Mouse (Mus musculus) cerebellum, postnatal 36 days (tissue): ENCODE measurements at regions not wholly inside any gene's neighbourhood (a gene's known extent, or its start where the extent isn't known, plus 50 kb on each side); places are given as distances from the start of the nearest gene placed in this dataset.

Experiments
- DNase-seq, 2 experiments: peaks; one replicate each; pipeline ENCODE4 v3.0.0; 2021 to 2022; ENCODE audit warnings: mixed read lengths in 2 of 2

DNA sequence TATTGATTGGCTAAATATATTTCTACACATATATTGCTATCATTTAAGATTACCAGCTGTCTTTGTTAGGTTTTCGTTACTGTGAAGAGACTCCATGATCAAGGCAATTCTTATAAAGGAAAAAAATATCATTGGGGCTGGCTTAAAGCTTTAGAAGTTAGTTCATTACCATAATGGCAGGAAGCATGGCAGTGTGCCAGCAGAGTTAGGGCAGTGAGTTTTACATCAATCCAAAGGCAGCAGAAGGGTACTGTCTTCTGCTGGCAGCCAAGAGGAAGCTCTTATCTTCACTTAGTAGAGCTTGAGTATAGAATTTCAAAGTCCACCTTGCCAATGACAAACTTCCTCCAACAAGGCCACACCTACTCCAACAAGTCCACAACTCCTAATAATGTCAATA lies 1744.6 kb upstream of the Adgrl3 start:
- no peak for DNase-seq

DNA sequence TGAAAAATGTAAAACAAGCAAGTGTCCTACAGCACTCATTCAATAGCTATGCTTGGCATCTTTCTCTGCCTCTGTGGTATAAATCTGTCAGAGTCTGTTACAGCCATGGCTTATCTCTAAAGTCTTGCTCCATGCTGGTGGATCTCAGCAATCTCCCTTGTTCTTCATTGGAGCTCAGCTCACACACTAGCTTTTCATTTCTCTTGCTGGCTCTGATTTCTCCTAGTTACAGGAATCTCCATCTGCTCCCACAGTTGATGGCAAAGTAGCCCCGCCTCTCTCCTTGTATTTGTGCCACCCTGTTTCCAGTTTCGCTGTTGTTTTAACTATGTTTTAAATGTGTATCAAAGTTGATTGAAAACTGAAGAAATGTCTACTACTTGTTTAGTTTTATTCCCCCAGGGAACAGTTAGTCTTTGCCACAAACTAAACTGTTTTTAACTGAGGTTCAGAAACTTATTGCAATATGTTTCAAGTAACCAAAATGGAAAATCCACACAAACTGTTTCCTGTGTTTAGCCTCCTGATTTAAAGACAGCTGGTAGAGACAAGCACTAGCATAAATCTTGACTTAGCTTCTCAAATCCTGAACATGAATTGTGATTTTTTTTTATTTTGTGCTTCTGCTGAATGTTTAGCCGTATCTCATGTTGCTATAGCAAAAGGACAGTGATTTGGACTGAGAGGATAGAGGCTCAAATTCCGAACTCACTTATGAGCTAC lies 1719.8 kb upstream of the Adgrl3 start:
- no peak for DNase-seq

DNA sequence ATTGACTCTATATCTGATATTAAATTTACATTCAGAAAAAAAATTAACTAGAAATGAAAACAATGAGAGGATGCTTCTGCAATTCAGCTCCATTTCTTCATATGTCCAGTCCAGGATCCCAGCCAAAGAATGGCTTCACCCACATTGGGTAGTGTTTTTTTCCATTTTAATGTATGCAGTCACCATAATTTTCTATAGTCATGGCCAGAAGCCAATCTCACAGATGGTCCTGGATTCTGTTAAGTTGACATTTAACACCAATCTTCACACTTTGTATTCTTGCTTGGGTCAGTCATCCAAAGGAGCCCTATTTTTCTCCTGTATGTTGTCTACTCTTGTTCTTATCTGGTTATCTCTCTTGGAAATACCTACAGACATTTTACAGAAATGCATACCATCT lies 1713.8 kb upstream of the Adgrl3 start:
- DNase-seq: peak in 1 of 2 experiments; percentile 6
